In genomic region chr12:64829662-64830249, GRCm38 (mm10) we compare ENCODE assay signal across 9 mouse cellular contexts.
DNase-seq lines count a peak whose midpoint lies in the region; ATAC-seq and TF ChIP-seq lines count a peak whose summit lies in the region.
"Had no signal": no experiment of that assay in that cellular context is flagged by ENCODE, and none has a peak within 500 bp of the region (broad histone marks: within the 10 kb centered on the region; RNA-seq: fewer than 3 reads in every experiment).

No protein-coding gene starts in this region.

- no peaks in the 10 kb centered on the region for H3K9me3 ChIP-seq in hindbrain, postnatal 0 days (ENCODE audit: low read length)
- H3K9me3 ChIP-seq in midbrain, embryonic 16.5 days (replicated peaks; ENCODE audit: control insufficient read depth, low read length, poor library complexity, severe bottlenecking) = no peaks in the 10 kb centered on the region
- H3K9me3 ChIP-seq: embryonic facial prominence, embryonic 13.5 days had no signal

- no peak overlapping the region for H3K4me2 ChIP-seq in hindbrain, postnatal 0 days (ENCODE audit: low read depth, low read length)
- no peak overlapping the region for H3K4me2 ChIP-seq in midbrain, embryonic 16.5 days (ENCODE audit: low read length)
- H3K4me2 ChIP-seq: embryonic facial prominence, embryonic 13.5 days had no signal

- H3K27ac ChIP-seq in kidney, adult 2 months (ENCODE audit: insufficient read depth, low read depth, low read length) = no peak overlapping the region
- no peak overlapping the region for H3K27ac ChIP-seq in hindbrain, postnatal 0 days
- H3K27ac ChIP-seq in midbrain, embryonic 16.5 days (ENCODE audit: low read length) = no peak overlapping the region
- H3K27ac ChIP-seq: embryonic facial prominence, embryonic 13.5 days had no signal

- WGBS in kidney, adult 2 months = 0% methylated on average over 1 of the region's 1 CpGs
- 0% methylated on average over 1 of the region's 1 CpGs for WGBS in hindbrain, postnatal 0 days
- 5% methylated on average over 1 of the region's 1 CpGs for whole genome bisulfite sequencing in midbrain, embryonic 16.5 days

- 0 out of 2 replicates have a peak, but pooled peaks have one; percentile 5 for TF ChIP-seq CTCF in kidney, adult 2 months (conservative IDR thresholded peaks at IDR 0.05; ENCODE audit: insufficient read depth, insufficient read length, low read depth, low read length)
- TF ChIP-seq CTCF in hindbrain, postnatal 0 days (IDR thresholded peaks at IDR 0.05; ENCODE audit: low read depth) = peak; percentile 80

- peak; percentile 68 for ATAC-seq in CD4-positive, CD25-positive, alpha-beta regulatory T cell, adult 4 months
- ATAC-seq in hindbrain, postnatal 0 days = peak; percentile 79; the same call in 1 of the 2 replicates
- ATAC-seq in midbrain, embryonic 16.5 days = peak; percentile 91

- H3K36me3 ChIP-seq in kidney, adult 2 months (ENCODE audit: control insufficient read depth, insufficient read depth, low read length) = no peaks in the 10 kb centered on the region
- no peaks in the 10 kb centered on the region for H3K36me3 ChIP-seq in hindbrain, postnatal 0 days (ENCODE audit: insufficient read depth, low read length)
- no peaks in the 10 kb centered on the region for H3K36me3 ChIP-seq in midbrain, embryonic 16.5 days (ENCODE audit: control insufficient read depth, insufficient read depth, low read length)
- H3K36me3 ChIP-seq: embryonic facial prominence, embryonic 13.5 days had no signal

- no peaks in the 10 kb centered on the region for H3K4me1 ChIP-seq in kidney, adult 2 months (ENCODE audit: control insufficient read depth, insufficient read depth, low read length)
- no peaks in the 10 kb centered on the region for H3K4me1 ChIP-seq in hindbrain, postnatal 0 days (ENCODE audit: insufficient read depth, low read length)
- peaks cover 3% of the 10 kb centered on the region; the same call in 1 of the 2 replicates for H3K4me1 ChIP-seq in midbrain, embryonic 16.5 days (ENCODE audit: control insufficient read depth, insufficient read depth, low read length)
- H3K4me1 ChIP-seq: embryonic facial prominence, embryonic 13.5 days had no signal

- H3K9ac ChIP-seq in hindbrain, postnatal 0 days (replicated peaks; ENCODE audit: low read length) = no peak overlapping the region
- H3K9ac ChIP-seq in midbrain, embryonic 16.5 days (ENCODE audit: low read depth, low read length) = no peak overlapping the region
- H3K9ac ChIP-seq: embryonic facial prominence, embryonic 13.5 days had no signal

- peak; percentile 44 for DNase-seq in kidney, adult 2 months
- no peak for DNase-seq in kidney, adult 8-10 months
- DNase-seq in brain, adult 2 months (ENCODE audit: low read depth, low spot score) = peak; percentile 71
- peak; percentile 82 for DNase-seq in hindbrain, postnatal 0 days (ENCODE audit: low spot score)
- DNase-seq in thymus, postnatal 36 days = no peak
- DNase-seq in adrenal gland, postnatal 25 days = no peak

- TF ChIP-seq POLR2A in kidney, adult 2 months (IDR thresholded peaks at IDR 0.05; ENCODE audit: low read depth, low read length) = no peak

- H3K27me3 ChIP-seq in kidney, adult 2 months (replicated peaks; ENCODE audit: control insufficient read depth, insufficient read depth, low read length) = no peaks in the 10 kb centered on the region
- no peaks in the 10 kb centered on the region for H3K27me3 ChIP-seq in hindbrain, postnatal 0 days (ENCODE audit: insufficient read depth, low read length)
- no peaks in the 10 kb centered on the region for H3K27me3 ChIP-seq in midbrain, embryonic 16.5 days (ENCODE audit: control insufficient read depth, insufficient read depth, low read depth, low read length)
- H3K27me3 ChIP-seq: embryonic facial prominence, embryonic 13.5 days had no signal

- no peak overlapping the region for H3K4me3 ChIP-seq in kidney, adult 2 months (ENCODE audit: insufficient read depth, low read depth, low read length)
- H3K4me3 ChIP-seq in hindbrain, postnatal 0 days (ENCODE audit: low read length) = no peak overlapping the region
- no peak overlapping the region for H3K4me3 ChIP-seq in midbrain, embryonic 16.5 days (ENCODE audit: low read depth, low read length)
- H3K4me3 ChIP-seq: embryonic facial prominence, embryonic 13.5 days had no signal

Comparison
In these comparisons a context has a peak if more than half of its experiments do, and no peak if none do; other contexts are left out.
1. DNase-seq: peak in kidney, adult 2 months (single experiment), brain, adult 2 months (single experiment) and hindbrain, postnatal 0 days (single experiment); none in kidney, adult 8-10 months (0 of 2), thymus, postnatal 36 days (0 of 2) and adrenal gland, postnatal 25 days (single experiment).
2. Peak in every context shown above with its lines, with median percentiles within 50 percentile points of each other: ATAC-seq.